Mouse (Mus musculus) CD4-positive, CD25-positive, alpha-beta regulatory T cell, adult 4 months (primary cell): ENCODE data around the gene Nt5c3b. TPM values are rescaled to one million over a fixed set of nuclear protein-coding genes. Genes with fewer than 3 reads are reported as not detected.

Experiments used
- ATAC-seq: one replicate; pipeline ENCODE4 v1.8.0; 2017
- polyA plus RNA-seq, 2 experiments: library from polyadenylated mRNA; unstranded; fragments of 100-300 nt; shearing (Covaris generic); gene quantifications; one replicate each; pipeline ENCODE4 v1.2.1; 2017

Gene Nt5c3b
- polyA plus RNA-seq, 2 experiments from 2014 or later, result 126 to 156 TPM

GRCm38 (mm10) chr11:100399320-100399719 lies 42.3 kb downstream of the Nt5c3b start:
- no peak for ATAC-seq

- no peak for ATAC-seq
These were observed 43.1 kb downstream of the Nt5c3b start for GRCm38 (mm10) chr11:100398517-100398916.

GRCm38 (mm10) chr11:100397600-100398389 lies 43.8 kb downstream of the Nt5c3b start, which contains the start of gene Jup:
Gene Jup (minus strand): TSS chr11:100397763.
- peak; percentile 92 for ATAC-seq

GRCm38 (mm10) chr11:100396886-100397599 lies 44.6 kb downstream of the Nt5c3b start:
- ATAC-seq, result peak; percentile 24

GRCm38 (mm10) chr11:100395861-100396631 lies 45.6 kb downstream of the Nt5c3b start:
- ATAC-seq, result no peak

- ATAC-seq, result no peak
These were observed 46.4 kb downstream of the Nt5c3b start for GRCm38 (mm10) chr11:100395200-100395599.

- no peak for ATAC-seq
These were observed 47.1 kb downstream of the Nt5c3b start for GRCm38 (mm10) chr11:100394353-100395074.

- ATAC-seq, result no peak
These were observed 47.9 kb downstream of the Nt5c3b start for GRCm38 (mm10) chr11:100393733-100394132.

- no peak for ATAC-seq
These were observed 48.6 kb downstream of the Nt5c3b start for GRCm38 (mm10) chr11:100392958-100393357.

GRCm38 (mm10) chr11:100391884-100392345 lies 49.7 kb downstream of the Nt5c3b start:
- ATAC-seq, result no peak

GRCm38 (mm10) chr11:100391081-100391883 lies 50.3 kb downstream of the Nt5c3b start:
- no peak for ATAC-seq

- ATAC-seq, result no peak
These were observed 51.6 kb downstream of the Nt5c3b start for GRCm38 (mm10) chr11:100389931-100390445.

- ATAC-seq, result no peak
These were observed 53.0 kb downstream of the Nt5c3b start for GRCm38 (mm10) chr11:100388588-100388987.

GRCm38 (mm10) chr11:100387589-100388375 lies 53.8 kb downstream of the Nt5c3b start:
- no peak for ATAC-seq

GRCm38 (mm10) chr11:100387111-100387510 lies 54.5 kb downstream of the Nt5c3b start:
- no peak for ATAC-seq

- ATAC-seq, result no peak
These were observed 55.0 kb downstream of the Nt5c3b start for GRCm38 (mm10) chr11:100386586-100386985.

- ATAC-seq, result no peak
These were observed 56.6 kb downstream of the Nt5c3b start for GRCm38 (mm10) chr11:100385016-100385415.

GRCm38 (mm10) chr11:100382682-100383081 lies 58.9 kb downstream of the Nt5c3b start:
- ATAC-seq, result no peak

- no peak for ATAC-seq
These were observed 62.3 kb downstream of the Nt5c3b start for GRCm38 (mm10) chr11:100379311-100379710.

GRCm38 (mm10) chr11:100378446-100378845 lies 63.2 kb downstream of the Nt5c3b start:
- ATAC-seq, result no peak
